Mouse (Mus musculus) erythroblast, embryonic 14.5 days (primary cell): ENCODE results near the gene Hoxa10.

Experiments used
- GATA1 ChIP-seq: IDR thresholded peaks from 2 replicates; pipeline ENCODE4 v1.6.1; 2012; ENCODE audit warnings: low read length, inconsistent platforms, mixed read lengths
- TAL1 ChIP-seq: IDR thresholded peaks from 3 replicates; pipeline ENCODE4 v1.6.1; 2012; ENCODE audit warnings: low read length, inconsistent platforms, mixed read lengths

- TF ChIP-seq GATA1 = no peak
- no peak for TF ChIP-seq TAL1
These were observed 19.8 kb downstream of the Hoxa10 start for GRCm38 (mm10) chr6:52220865-52221310.
